Mouse (Mus musculus) E14TG2a.4 (cell line): ENCODE data around the gene Mettl26.
A peak's percentile ranks its signal among the peaks of the same experiment; 100 is the strongest.

Experiments used
- H3K27me3 ChIP-seq: 2 replicates; pipeline ENCODE4 v1.6.1; 2014; ENCODE audit warnings: low read length, control low read depth; ENCODE audit not compliant: insufficient read depth
- H3K36me3 ChIP-seq: 2 replicates; pipeline ENCODE4 v1.6.1; 2014; ENCODE audit warnings: low read length, control low read depth; ENCODE audit not compliant: insufficient read depth
- H3K4me1 ChIP-seq: replicated peaks from 2 replicates; pipeline ENCODE4 v1.6.1; 2014; ENCODE audit warnings: low read depth, low read length, control low read depth
- H3K4me3 ChIP-seq: replicated peaks from 2 replicates; pipeline ENCODE4 v1.5.1; 2014; ENCODE audit warnings: mild to moderate bottlenecking, low read length
- H3K9me3 ChIP-seq: 2 replicates; pipeline ENCODE4 v1.6.1; 2014; ENCODE audit warnings: low read length, control low read depth
- CTCF ChIP-seq: conservative IDR thresholded peaks from 2 replicates; pipeline ENCODE4 v1.5.1; 2014; ENCODE audit warnings: low read length
- NANOG ChIP-seq: IDR thresholded peaks from 2 replicates; pipeline ENCODE4 v1.6.1; 2014; ENCODE audit warnings: borderline replicate concordance, low read length, mixed read lengths
- POU5F1 ChIP-seq: IDR thresholded peaks from 2 replicates; pipeline ENCODE4 v1.6.1; 2014; ENCODE audit warnings: low read length, borderline replicate concordance

Mettl26 gene

DNA sequence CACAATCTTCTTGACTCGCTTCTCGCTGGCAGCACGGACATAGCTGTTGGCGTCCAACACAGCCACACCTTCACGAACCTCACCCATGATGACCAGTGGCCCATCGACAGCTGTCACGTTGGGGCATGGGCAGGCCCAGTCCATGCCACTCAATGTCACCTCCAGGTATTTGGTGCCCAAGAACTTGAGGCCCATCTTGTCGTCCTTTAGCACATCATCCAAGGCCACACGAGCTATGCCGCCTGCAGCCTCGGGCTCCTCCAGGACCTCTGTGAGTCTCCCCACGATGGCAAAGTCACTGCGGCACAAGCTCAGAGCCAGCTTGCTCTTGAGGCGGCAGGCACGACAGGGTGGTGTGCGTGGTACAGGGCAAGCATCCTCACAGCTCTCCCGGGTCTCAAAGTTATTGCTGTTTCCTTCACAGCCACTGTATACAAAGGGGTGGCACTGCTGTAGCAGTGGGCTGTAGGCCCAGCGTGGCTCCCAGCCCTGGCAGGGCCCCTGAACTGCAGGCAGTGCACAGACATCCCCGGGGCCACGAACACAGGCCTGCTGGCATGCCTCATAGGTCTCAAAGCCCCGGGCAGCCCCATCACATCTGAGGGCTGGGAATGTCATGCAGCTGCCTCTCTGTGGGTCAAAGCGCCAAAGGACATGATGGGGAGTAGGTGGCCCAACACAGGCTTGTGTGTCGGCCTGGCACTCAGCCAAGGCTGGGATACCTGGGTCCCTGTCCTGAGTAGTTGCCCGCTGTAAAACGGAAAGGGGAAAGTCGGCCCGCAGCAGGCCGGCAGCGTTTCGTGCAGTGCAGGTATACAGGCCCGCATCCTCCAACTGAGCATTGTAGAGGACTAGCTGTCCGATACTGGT lies 3.1 kb downstream of the Mettl26 start:
- H3K4me1 ChIP-seq, result peaks cover 85% of the 10 kb centered on the region
- no peaks in the 10 kb centered on the region; the same call in 1 of the 2 replicates for H3K27me3 ChIP-seq
- peaks cover 57% of the 10 kb centered on the region for H3K36me3 ChIP-seq
- no peak for TF ChIP-seq CTCF
- no peak for TF ChIP-seq POU5F1
- no peak for TF ChIP-seq NANOG
- no peaks in the 10 kb centered on the region for H3K9me3 ChIP-seq
- H3K4me3 ChIP-seq, result peak overlapping the region; percentile 5; the same call in 1 of the 2 replicates

DNA sequence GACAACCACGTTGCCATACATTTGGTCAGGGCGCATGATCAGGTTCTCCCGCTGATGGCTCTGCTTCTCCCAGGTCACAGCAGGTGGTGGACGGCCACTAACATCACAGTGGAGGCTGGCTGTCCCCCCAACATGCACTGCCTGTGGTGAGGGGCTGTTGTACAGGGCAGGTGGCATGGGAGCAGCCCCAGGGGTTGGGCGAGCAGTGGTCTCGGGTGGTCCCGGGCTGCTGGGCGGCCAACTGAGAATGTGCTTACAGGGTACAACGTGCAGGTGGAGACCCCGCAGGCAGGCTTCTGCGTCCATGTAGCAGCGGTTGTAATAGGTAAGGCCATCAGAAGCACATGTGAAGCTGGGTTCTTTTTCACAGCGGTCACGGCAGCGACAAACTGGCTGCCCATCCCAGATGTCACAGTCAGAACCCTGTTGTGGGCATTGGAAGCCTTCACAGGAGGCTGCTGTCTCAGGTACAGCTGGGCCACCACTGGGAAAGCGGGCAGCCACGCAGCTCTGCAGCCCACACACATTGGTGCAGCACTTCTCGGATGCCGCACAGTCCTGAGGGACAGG lies 3.8 kb downstream of the Mettl26 start:
- H3K4me3 ChIP-seq, result peak overlapping the region; percentile 5; the same call in 1 of the 2 replicates
- H3K27me3 ChIP-seq, result no peaks in the 10 kb centered on the region; the same call in 1 of the 2 replicates
- no peaks in the 10 kb centered on the region for H3K9me3 ChIP-seq
- H3K4me1 ChIP-seq, result peaks cover 87% of the 10 kb centered on the region
- TF ChIP-seq CTCF (no peak), NANOG (no peak), POU5F1 (no peak)
- peaks cover 64% of the 10 kb centered on the region for H3K36me3 ChIP-seq

DNA sequence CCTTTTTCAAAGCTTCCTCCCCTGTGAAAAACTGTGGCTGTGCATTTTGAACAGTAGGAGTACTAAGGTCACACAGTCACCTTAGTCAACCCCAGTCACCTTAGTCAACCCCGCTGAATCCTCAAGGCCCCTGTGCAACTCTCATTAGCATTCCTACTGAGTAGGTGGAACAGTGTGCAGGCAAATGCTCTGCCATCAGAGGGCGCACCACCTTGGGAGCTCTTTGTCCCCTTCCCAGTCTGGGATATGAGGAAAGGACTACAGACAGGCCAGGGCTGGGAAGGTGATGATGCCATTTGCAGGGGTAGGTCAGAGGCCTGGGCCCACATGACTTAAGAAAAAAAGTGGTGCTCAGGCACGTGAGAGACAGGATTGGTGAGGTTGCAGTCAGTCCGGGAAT lies 4.4 kb downstream of the Mettl26 start:
- H3K27me3 ChIP-seq, result no peaks in the 10 kb centered on the region; the same call in 1 of the 2 replicates
- no peak for TF ChIP-seq POU5F1
- TF ChIP-seq NANOG, result no peak
- TF ChIP-seq CTCF, result peak; percentile 81
- H3K36me3 ChIP-seq, result peaks cover 69% of the 10 kb centered on the region
- H3K4me3 ChIP-seq, result 0 out of 2 replicates have a peak overlapping the region, but pooled peaks have one; percentile 5
- peaks cover 87% of the 10 kb centered on the region for H3K4me1 ChIP-seq
- no peaks in the 10 kb centered on the region for H3K9me3 ChIP-seq

DNA sequence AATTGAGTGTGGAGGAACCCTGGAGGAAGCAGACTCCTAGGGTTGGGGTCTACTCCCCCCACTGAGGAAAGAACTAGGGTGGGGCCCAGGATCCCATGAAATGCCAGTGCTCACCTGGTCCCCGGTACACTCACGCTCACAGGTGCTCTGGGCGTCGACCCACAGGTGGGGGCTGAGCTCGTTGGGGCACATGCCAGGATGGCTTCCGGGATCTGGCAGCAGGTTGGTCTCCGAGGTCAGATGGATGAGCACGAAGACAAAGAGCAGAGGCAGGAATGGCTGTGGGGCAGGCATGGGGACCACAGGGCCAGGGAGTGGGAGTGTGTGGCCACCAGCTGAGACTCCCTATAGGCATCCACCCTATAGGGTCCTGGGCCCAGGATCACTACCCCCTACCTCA lies 4.9 kb downstream of the Mettl26 start:
- no peak for TF ChIP-seq NANOG
- TF ChIP-seq CTCF, result no peak
- no peak for TF ChIP-seq POU5F1
- Histone ChIP-seq H3K36me3 (peaks cover 74% of the 10 kb centered on the region), H3K4me3 (no peak overlapping the region; the same call in 1 of the 2 replicates), H3K9me3 (no peaks in the 10 kb centered on the region), H3K27me3 (no peaks in the 10 kb centered on the region; the same call in 1 of the 2 replicates), H3K4me1 (peaks cover 88% of the 10 kb centered on the region)

DNA sequence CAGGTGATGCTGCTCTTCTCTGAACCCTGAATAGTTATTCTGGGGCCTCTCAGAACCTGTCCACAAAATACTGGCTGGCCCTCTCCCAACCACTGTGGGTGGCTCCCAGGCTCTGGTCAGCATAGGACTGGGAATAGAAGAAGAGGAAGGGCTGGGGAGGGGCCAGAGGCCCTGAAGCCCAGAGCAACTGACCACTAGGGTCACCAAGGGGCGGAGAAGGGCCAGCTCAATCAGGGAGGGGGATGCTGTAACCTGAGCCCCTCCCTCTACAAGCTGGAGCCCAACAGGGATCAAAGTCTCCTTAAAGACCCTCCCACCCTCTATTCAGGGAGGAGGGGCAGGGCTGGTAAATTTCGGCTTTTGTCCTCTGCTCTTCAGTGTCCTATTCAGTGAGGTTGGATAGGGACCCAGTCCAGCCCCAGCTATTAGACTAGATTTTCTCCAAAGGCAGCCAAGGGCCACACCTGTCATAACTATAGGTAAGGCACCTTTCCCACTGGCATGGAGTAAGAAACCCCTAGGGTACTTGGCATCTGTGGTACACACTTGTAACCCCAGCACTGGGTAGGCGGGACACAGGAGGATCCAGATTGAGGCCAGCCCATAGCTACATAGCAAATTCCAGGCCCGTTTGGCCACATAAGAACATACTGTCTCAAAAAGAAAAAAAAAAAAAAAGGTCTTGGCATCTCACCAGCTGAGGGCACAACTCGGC lies 5.5 kb downstream of the Mettl26 start, which contains the start of gene Wfikkn1:
Gene Wfikkn1, minus strand, starts transcription at position 663 of the 715 bp plus-strand sequence.
- Histone ChIP-seq H3K9me3 (no peaks in the 10 kb centered on the region), H3K4me3 (no peak within 1 kb of the TSS; the same call in 1 of the 2 replicates), H3K36me3 (peaks cover 80% of the 10 kb centered on the region), H3K4me1 (peaks cover 94% of the 10 kb centered on the region), H3K27me3 (no peaks in the 10 kb centered on the region; the same call in 1 of the 2 replicates)
- no peak for TF ChIP-seq POU5F1
- TF ChIP-seq CTCF, result no peak
- no peak for TF ChIP-seq NANOG

DNA sequence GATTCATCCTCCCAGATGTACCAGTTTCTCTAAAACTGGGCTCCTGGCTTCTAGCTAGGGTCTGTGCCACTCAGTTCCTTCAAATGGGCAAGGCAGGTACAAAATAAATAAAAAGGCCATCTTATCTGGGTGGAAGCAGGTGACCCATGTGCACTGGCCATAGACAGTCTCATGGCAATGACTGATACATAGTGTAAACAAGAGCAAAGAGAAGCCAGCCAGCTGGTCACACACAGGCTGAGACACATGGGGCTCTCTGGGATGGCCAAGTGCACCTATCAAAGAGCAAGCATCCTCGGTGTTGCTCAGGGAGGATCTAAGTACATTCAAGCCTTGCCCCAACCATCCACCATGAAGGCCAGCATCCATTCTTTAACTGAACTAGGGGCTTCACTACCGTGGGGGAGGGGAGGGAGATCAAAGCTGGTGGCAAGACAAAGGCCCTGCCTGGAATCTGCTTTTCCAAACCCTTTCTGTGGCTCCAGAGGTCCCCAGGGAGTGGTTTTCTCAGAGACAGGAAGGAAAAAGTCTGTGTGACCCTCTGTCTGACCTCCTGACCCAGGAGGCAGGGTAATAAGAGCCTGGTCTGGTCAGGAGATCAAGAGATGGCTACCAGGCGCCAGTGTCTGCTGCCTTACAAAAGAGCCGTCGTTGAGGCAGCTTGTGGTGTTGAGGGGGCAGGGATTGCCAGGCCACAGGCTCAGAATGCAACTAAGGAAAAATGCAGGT lies 6.2 kb downstream of the Mettl26 start:
- Histone ChIP-seq H3K36me3 (peaks cover 85% of the 10 kb centered on the region), H3K27me3 (no peaks in the 10 kb centered on the region; the same call in 1 of the 2 replicates), H3K9me3 (no peaks in the 10 kb centered on the region), H3K4me3 (no peak overlapping the region), H3K4me1 (peaks cover 96% of the 10 kb centered on the region)
- TF ChIP-seq NANOG (no peak), POU5F1 (no peak), CTCF (no peak)

DNA sequence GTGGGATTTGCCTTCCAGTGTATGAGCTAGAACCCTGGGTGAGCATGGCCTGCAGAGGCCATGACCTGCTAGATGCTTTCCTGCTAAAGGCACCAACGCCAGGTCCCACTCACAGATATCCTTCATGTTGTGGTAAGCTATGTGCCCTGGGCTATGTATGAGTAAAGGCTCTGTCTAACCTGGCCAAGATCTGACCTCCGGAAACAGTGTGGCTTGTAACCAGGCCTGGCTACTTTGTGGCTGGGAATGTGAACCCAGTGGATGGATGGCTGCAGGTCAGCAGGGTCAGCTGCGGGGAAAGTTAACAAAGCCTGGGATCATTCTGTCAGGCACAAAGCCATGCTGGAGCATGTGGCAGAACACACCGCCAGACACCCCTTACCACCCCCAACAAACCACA lies 6.8 kb downstream of the Mettl26 start:
- TF ChIP-seq CTCF, result no peak
- no peak for TF ChIP-seq POU5F1
- TF ChIP-seq NANOG, result no peak
- Histone ChIP-seq H3K4me3 (no peak overlapping the region; the same call in 1 of the 2 replicates), H3K4me1 (peaks cover 96% of the 10 kb centered on the region), H3K27me3 (no peaks in the 10 kb centered on the region), H3K9me3 (no peaks in the 10 kb centered on the region), H3K36me3 (peaks cover 83% of the 10 kb centered on the region)
